Mouse (Mus musculus) retina, adult 2 months (tissue): ENCODE data around the gene Gapdhs.
"Not testable (repeated sequence)": the region's sequence is repeated elsewhere in the genome, so short reads cannot be mapped to it uniquely, and the experiment has no call there.

Experiments used
- DNase-seq: peaks from one replicate; pipeline ENCODE4 v3.0.0-alpha.2; 2012; ENCODE audit warnings: low read depth, low spot score

Gene Gapdhs

DNA sequence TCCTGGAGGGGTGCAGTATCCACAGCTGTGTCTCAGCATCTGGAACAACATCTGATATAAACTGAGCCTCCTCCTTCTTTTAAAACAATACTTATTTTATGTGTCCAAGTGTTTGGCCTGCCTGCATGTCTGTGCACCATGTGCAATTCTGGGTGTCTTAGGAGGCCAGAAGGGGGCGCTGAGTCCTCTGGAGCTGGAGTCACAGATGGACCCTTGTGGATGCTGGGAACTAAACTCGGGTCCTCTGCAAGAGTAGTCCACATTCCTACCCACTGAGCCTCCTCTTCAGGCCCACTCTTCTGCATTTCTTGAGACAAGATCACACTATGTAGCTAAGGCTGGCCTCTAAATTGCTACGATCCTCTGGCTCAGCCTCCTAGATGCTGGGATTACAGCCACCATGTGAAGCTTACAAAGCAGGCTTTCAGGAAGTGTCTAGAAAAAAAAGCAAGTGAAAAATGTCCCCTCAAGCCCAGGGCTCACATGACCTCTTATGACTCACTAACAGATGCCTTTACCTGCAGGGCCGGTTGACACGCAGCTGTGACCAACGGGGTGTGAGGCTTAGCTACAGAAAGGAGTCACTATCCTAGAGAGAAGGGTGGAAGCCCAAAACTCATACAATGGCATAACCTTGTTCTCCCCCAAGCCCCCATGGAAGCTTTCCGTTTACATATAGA, 4.2 kb upstream of the Gapdhs start:
- DNase-seq = no peak

- DNase-seq = no peak
Observed at GRCm38 (mm10) chr7:30744022-30744598, 629 bp upstream of the Gapdhs start.

DNA sequence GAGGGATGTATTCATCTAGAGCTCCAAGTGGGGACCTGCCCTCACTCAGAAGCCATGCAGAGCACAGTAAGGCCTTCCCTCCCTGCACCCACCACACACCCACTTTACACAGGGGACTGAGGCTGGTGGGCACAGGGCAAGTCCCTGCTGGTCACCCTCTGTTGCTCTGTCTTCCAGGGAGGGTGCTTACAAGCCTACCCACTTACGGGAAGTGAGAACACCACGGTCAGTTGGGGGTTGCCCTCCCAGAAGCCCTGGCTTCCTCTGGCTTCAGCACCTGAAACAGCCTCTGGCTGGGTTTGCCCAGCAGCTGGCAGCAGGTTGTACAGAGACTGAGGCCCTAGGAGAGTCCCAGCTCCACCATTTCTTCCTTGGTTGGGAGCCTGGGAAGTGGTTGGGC, 911 bp downstream of the Gapdhs start:
- DNase-seq = not testable (repeated sequence)

DNA sequence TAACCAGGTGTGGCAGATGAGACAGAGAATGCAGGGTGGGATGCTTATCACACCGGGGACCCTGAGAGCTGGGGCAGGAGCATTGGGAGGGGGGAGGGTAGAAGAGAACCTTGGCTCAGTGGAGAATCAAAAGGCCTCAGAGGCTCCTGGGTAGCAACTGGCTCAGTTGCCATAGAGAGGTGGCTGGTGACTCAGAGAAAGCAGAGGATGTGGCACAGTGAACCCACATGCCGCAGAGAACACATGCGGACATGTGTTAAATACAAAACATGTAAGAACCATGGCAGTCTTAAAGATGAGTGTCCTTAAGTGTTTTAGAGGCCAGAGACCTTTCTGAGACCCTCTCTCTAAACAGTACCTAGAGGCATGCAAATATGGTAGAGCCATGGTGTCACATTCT, 7.3 kb downstream of the Gapdhs start:
- DNase-seq = no peak

DNA sequence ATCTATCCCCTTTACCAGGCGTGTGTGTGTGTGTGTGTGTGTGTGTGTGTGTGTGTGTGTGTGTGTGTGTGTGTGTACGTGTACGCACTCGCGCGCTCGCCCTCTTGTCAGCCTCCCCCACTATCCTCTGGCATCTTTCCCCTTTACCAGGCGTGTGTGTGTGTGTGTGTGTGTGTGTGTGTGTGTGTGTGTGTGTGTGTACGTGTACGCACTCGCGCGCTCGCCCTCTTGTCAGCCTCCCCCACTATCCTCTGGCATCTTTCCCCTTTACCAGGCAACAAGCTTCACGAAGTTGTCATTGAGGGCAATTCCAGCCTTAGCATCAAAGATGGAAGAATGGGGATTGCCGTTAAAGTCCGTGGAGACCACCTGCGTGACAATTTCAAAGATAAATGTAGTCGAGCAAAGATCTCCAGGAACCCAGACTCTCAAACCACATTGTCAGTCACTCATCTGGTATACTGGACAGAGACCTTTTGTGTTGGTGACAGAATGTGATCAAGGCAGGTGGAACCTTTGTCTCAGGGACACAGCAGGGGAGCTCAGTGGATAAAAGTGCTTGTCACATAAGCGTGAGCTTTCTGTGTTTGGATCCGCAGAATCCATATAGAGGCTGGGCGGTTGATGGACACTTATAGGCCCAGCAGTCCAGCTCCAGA, 13.3 kb downstream of the Gapdhs start:
- not testable (repeated sequence) for DNase-seq

- DNase-seq = peak; percentile 83
Observed at GRCm38 (mm10) chr7:30729396-30730063, 14.0 kb downstream of the Gapdhs start, which contains the start of gene Tmem147. TSS of gene Tmem147 (minus strand) at chr7:30729540.

GRCm38 (mm10) chr7:30728739-30729395, 14.6 kb downstream of the Gapdhs start:
- DNase-seq = no peak

DNA sequence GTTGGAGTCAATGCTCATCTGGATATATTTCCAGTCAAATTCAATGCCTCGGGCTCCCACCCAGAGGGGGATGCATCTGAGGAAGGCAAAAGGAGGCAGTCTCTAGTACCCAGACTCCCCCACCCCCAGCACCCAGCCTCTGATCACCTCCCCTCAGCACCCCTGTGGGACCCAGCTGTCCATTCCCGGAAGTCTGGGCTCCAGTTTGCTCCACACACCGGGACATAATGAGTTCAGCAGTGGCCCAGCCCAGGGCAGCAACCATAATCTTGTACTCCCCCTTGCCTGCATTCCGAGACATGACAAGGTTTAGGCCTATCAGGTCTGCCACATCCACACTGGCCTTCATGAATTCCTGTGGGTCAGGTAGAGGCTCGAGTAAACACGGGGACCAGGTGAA, 15.3 kb downstream of the Gapdhs start:
- no peak for DNase-seq

- DNase-seq = no peak
Observed at GRCm38 (mm10) chr7:30723274-30723953, 20.1 kb downstream of the Gapdhs start.

GRCm38 (mm10) chr7:30721286-30721685, 22.2 kb downstream of the Gapdhs start:
- no peak for DNase-seq

DNA sequence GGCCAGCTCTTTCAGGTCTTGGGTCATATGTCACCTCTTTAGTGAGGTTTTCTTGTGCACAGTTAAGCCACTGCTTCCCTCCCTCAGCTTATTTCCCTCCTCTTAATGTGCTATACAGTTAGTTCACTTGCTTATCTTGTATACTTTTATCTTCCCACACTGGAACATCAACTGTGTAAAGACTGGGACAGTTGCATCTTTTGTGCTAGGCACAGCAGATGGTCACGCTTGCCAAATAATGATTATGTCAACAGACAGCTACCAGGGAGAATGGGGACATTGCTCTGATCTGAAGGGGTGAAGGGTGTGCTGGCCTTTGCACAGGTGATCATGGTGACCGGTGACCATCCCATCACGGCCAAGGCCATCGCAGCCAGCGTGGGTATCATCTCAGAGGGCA, 23.8 kb downstream of the Gapdhs start:
- no peak for DNase-seq

GRCm38 (mm10) chr7:30717716-30718046, 25.8 kb downstream of the Gapdhs start:
- no peak for DNase-seq

- DNase-seq = no peak
Observed at GRCm38 (mm10) chr7:30717006-30717715, 26.3 kb downstream of the Gapdhs start.

GRCm38 (mm10) chr7:30711942-30712341, 31.5 kb downstream of the Gapdhs start, which contains the start of gene Atp4a:
TSS of gene Atp4a (plus strand) at chr7:30712209.
- no peak for DNase-seq

DNA sequence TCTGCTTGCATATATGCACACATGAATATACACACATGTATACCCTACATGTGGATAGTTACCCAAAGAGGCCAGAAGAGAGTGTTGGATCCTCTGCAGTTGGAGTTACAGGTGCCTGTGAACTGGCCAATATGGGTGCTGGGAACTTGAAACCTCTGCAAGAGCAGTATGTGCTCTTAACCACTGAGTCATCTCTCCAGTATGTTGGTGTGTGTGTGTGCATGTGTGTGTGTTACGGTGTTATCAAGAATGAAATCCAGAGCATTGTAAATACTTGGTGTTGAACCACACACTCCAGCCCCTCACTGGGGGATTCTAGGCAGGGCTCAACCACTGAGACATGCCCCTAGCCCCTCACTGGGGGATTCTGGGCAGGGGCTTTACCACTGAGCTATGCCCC, 36.0 kb downstream of the Gapdhs start:
- no peak for DNase-seq

GRCm38 (mm10) chr7:30706214-30706882, 37.1 kb downstream of the Gapdhs start:
- DNase-seq = no peak

- DNase-seq = no peak
Observed at GRCm38 (mm10) chr7:30698589-30698988, 44.9 kb downstream of the Gapdhs start, which contains the start of gene 2200002J24Rik. TSS of gene 2200002J24Rik (plus strand) at chr7:30698926.

DNA sequence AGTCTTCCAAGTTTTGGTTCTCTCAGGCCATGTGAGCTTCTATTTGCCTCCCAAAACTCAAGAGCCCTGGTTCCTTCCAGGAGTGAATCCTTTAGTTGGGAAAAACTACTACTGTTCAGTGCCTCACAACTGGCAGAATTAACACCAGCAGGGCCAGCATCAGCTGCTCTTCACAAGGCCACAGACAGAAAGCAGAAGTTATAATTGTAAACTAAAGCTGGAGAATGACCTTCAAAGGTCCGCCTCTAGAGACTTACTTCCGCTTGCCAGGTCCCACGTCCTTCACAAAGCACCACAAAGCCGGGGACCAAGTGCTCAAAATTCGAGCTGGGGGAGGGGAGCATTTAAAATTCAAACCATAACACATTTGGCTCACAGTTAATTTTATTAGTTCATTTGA, 45.4 kb downstream of the Gapdhs start:
- no peak for DNase-seq

GRCm38 (mm10) chr7:30688325-30688724, 55.2 kb downstream of the Gapdhs start:
- DNase-seq = no peak

GRCm38 (mm10) chr7:30683425-30683824, 60.1 kb downstream of the Gapdhs start:
- DNase-seq = no peak
